Mouse (Mus musculus) cerebellum, adult 2 months (tissue): ENCODE measurements around the gene Pdgfb.

Experiments used
- CTCF ChIP-seq: fragments of 200-500 bp; IDR thresholded peaks from 2 replicates; pipeline ENCODE4 v1.5.1; 2011; ENCODE audit warnings: low read depth, mild to moderate bottlenecking, control low read depth, low read length, moderate library complexity, borderline replicate concordance; ENCODE audit not compliant: insufficient read depth
- POLR2A ChIP-seq: fragments of 200-500 bp; IDR thresholded peaks from 2 replicates; pipeline ENCODE4 v1.6.1; 2011; ENCODE audit warnings: low read length, control low read depth, borderline replicate concordance; ENCODE audit not compliant: insufficient read depth

- no peak for TF ChIP-seq POLR2A
- no peak for TF ChIP-seq CTCF
Observed at GRCm38 (mm10) chr15:80008461-80008860, 6.3 kb downstream of the Pdgfb start.
